Mouse (Mus musculus) thymus, adult 2 months (tissue): Measurements from ENCODE around the gene Egfl6. TPM values are rescaled to one million over a fixed set of nuclear protein-coding genes. Genes with fewer than 3 reads are reported as not detected.

Experiments used
- DNase-seq: peaks from one replicate; pipeline ENCODE4 v3.0.0; 2021
- H3K27ac ChIP-seq: fragments of 200-500 bp; 2 replicates; pipeline ENCODE4 v1.5.1; 2012; ENCODE audit warnings: low read length, control low read depth; ENCODE audit not compliant: control insufficient read depth, insufficient read depth
- H3K27me3 ChIP-seq: fragments of 200-500 bp; 2 replicates; pipeline ENCODE4 v1.6.1; 2012; ENCODE audit warnings: mild to moderate bottlenecking, low read length, moderate library complexity, mixed read lengths; ENCODE audit not compliant: control insufficient read depth, insufficient read depth
- H3K36me3 ChIP-seq: fragments of 200-500 bp; 2 replicates; pipeline ENCODE4 v1.6.1; 2012; ENCODE audit warnings: mild to moderate bottlenecking, low read length, moderate library complexity; ENCODE audit not compliant: control insufficient read depth, insufficient read depth
- H3K4me1 ChIP-seq: fragments of 200-500 bp; replicated peaks from 2 replicates; pipeline ENCODE4 v1.6.1; 2012; ENCODE audit warnings: low read length; ENCODE audit not compliant: control insufficient read depth, insufficient read depth
- H3K4me3 ChIP-seq: fragments of 200-500 bp; 2 replicates; pipeline ENCODE4 v1.5.1; 2012; ENCODE audit warnings: mild to moderate bottlenecking, low read length, control low read depth, moderate library complexity; ENCODE audit not compliant: control insufficient read depth, insufficient read depth
- CTCF ChIP-seq: fragments of 200-500 bp; IDR thresholded peaks from 2 replicates; pipeline ENCODE4 v1.5.1; 2012; ENCODE audit warnings: mild to moderate bottlenecking, control low read depth, low read length, moderate library complexity, borderline replicate concordance; ENCODE audit not compliant: control insufficient read depth, poor library complexity, insufficient read depth; ENCODE audit errors: extremely low read depth
- POLR2A ChIP-seq: fragments of 200-500 bp; IDR thresholded peaks from 2 replicates; pipeline ENCODE4 v1.6.1; 2012; ENCODE audit warnings: mild to moderate bottlenecking, low read length, control low read depth, moderate library complexity; ENCODE audit not compliant: control insufficient read depth, poor library complexity, insufficient read depth; ENCODE audit errors: extremely low read depth
- WGBS: fragments of 180-500 bp; shearing (Covaris S2); methylation state at CpG from one replicate; pipeline ENCODE4 v1.1.7; 2018; 5-methylcytosine and 5-hydroxymethylcytosine counted together
- polyA plus RNA-seq: library from polyadenylated mRNA; depleted of rRNA; stranded (reverse); fragments of >200 nt; gene quantifications from 2 replicates; pipeline ENCODE4 v1.2.3, GENCODE M21; 2012

Egfl6 gene
- polyA plus RNA-seq, 1 experiment: 0.11 TPM

DNA sequence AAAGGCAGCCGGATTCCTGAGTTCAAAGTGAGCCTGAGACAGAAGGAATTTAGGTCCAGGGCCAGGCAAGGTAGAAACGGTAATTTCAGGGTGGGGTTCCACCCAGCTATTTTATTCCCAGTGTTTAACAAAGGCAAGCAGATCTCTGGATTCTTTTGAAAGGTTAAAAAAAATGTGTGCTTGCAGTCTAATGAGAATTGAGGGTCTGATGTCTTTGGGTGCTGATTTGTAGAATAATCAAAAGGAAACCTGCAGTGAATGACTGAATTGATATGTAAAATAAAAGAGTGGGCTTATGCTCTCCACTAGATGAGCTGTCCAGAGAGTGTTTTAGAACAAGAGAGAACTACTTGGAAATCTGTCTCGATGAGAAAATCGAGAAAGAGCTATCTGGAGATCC, 33.6 kb upstream of the Egfl6 start:
- 87% methylated on average over 4 of the region's 4 CpGs for WGBS
- Histone ChIP-seq H3K27me3 (no peaks in the 10 kb centered on the region), H3K4me3 (no peak overlapping the region), H3K4me1 (no peaks in the 10 kb centered on the region), H3K36me3 (no peaks in the 10 kb centered on the region), H3K27ac (no peak overlapping the region)
- no peak for DNase-seq
- no peak for TF ChIP-seq POLR2A
- TF ChIP-seq CTCF: no peak

DNA sequence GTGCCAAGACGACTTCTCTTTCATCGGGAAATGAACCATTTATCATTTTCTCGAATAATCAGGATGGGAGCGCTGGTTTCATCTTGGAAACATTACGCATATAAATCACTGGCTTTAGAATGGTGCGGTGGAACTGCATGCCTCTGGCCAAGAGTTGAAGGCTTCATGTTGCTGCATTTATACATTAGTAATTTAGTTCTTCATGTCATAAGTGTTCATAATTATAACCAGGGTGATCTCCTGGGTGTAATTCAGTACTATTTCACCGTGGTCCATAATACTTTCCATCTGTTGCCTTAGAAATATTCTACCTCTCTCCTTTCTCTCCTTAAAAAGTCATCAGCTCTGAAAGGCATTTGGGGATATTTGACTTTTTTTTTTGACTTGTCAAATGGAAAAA, 29.7 kb upstream of the Egfl6 start:
- H3K27ac ChIP-seq: no peak overlapping the region

DNA sequence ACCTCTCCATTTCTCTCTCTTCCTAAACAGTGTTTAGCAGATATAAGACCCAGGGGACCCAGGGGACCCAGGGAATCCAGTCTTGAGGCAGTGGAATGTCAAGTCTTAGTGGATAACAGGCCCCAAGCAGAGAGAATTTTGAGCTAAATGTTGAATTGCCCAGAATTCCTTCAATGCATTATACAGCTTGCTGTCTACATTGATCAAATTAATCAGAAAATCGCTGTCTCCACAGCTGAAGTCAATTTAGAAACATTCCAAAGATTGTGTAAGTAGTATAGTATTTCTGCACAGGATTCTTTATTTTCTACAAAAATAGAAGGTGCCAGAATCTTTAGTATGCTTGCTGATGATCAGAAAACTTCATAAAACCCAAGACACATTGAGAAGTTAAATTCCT, 9.4 kb downstream of the Egfl6 start:
- DNase-seq: no peak
- no peaks in the 10 kb centered on the region for H3K36me3 ChIP-seq
- no peaks in the 10 kb centered on the region for H3K27me3 ChIP-seq
- no peak overlapping the region for H3K4me3 ChIP-seq
- no peak overlapping the region for H3K27ac ChIP-seq
- TF ChIP-seq POLR2A (no peak), CTCF (no peak)
- WGBS: 76% methylated on average over 1 of the region's 1 CpGs
- no peaks in the 10 kb centered on the region for H3K4me1 ChIP-seq

More for the DNA sequence above, 29.7 kb upstream of the Egfl6 start:
- H3K4me3 ChIP-seq: no peak overlapping the region
- no peaks in the 10 kb centered on the region for H3K36me3 ChIP-seq
- H3K27me3 ChIP-seq: no peaks in the 10 kb centered on the region
- 95% methylated on average over 7 of the region's 7 CpGs for WGBS
- no peak for DNase-seq
- peaks cover 3% of the 10 kb centered on the region; the same call in 1 of the 2 replicates for H3K4me1 ChIP-seq
- TF ChIP-seq POLR2A (no peak), CTCF (no peak)

GRCm38 (mm10) chrX:166565983-166566382, 19.5 kb downstream of the Egfl6 start:
- Histone ChIP-seq H3K4me3 (no peak overlapping the region), H3K36me3 (no peaks in the 10 kb centered on the region), H3K4me1 (no peaks in the 10 kb centered on the region), H3K27me3 (no peaks in the 10 kb centered on the region), H3K27ac (no peak overlapping the region)
- no peak for DNase-seq
- no peak for TF ChIP-seq CTCF
- no peak for TF ChIP-seq POLR2A
- 90% methylated on average over 6 of the region's 6 CpGs for WGBS

GRCm38 (mm10) chrX:166565401-166565800, 20.1 kb downstream of the Egfl6 start:
- no peaks in the 10 kb centered on the region for H3K4me1 ChIP-seq
- no peak overlapping the region for H3K27ac ChIP-seq
- TF ChIP-seq CTCF (no peak), POLR2A (no peak)
- no peak for DNase-seq
- no peaks in the 10 kb centered on the region for H3K27me3 ChIP-seq
- 83% methylated on average over 5 of the region's 5 CpGs for WGBS
- no peaks in the 10 kb centered on the region for H3K36me3 ChIP-seq
- no peak overlapping the region for H3K4me3 ChIP-seq

GRCm38 (mm10) chrX:166564900-166565299, 20.6 kb downstream of the Egfl6 start:
- Histone ChIP-seq H3K27ac (no peak overlapping the region), H3K4me3 (no peak overlapping the region), H3K36me3 (no peaks in the 10 kb centered on the region), H3K4me1 (no peaks in the 10 kb centered on the region), H3K27me3 (no peaks in the 10 kb centered on the region)
- 85% methylated on average over 5 of the region's 5 CpGs for WGBS
- TF ChIP-seq POLR2A (no peak), CTCF (no peak)
- DNase-seq: no peak

GRCm38 (mm10) chrX:166559333-166559732, 26.2 kb downstream of the Egfl6 start:
- 100% methylated on average over 3 of the region's 3 CpGs for WGBS
- Histone ChIP-seq H3K4me1 (no peaks in the 10 kb centered on the region), H3K36me3 (no peaks in the 10 kb centered on the region), H3K27me3 (no peaks in the 10 kb centered on the region), H3K4me3 (no peak overlapping the region), H3K27ac (no peak overlapping the region)
- DNase-seq: no peak
- TF ChIP-seq CTCF (no peak), POLR2A (no peak)
